ENCODE assay signal across 19 mouse cellular contexts in genomic region chr10:71123974-71124373, GRCm38 (mm10). TPM values are rescaled to one million over a fixed set of nuclear protein-coding genes. Genes with fewer than 3 reads are reported as not detected.
DNase-seq lines count a peak whose midpoint lies in the region; ATAC-seq and TF ChIP-seq lines count a peak whose summit lies in the region.
"Had no signal": no experiment of that assay in that cellular context is flagged by ENCODE, and none has a peak within 500 bp of the region (broad histone marks: within the 10 kb centered on the region; RNA-seq: fewer than 3 reads in every experiment).

No protein-coding gene starts in this region.

- H3K27me3 ChIP-seq in intestine, postnatal 0 days (replicated peaks; ENCODE audit: control insufficient read depth, insufficient read depth, low read length) = no peaks in the 10 kb centered on the region
- no peaks in the 10 kb centered on the region for H3K27me3 ChIP-seq in intestine, embryonic 16.5 days (replicated peaks; ENCODE audit: control insufficient read depth, insufficient read depth, low read length)
- H3K27me3 ChIP-seq in stomach, postnatal 0 days (ENCODE audit: control insufficient read depth, insufficient read depth, low read length) = no peaks in the 10 kb centered on the region
- H3K27me3 ChIP-seq: forebrain, embryonic 13.5 days; heart, embryonic 15.5 days; limb, embryonic 15.5 days; midbrain, embryonic 15.5 days had no signal

- H3K9ac ChIP-seq in intestine, postnatal 0 days (ENCODE audit: low read depth, low read length) = no peak overlapping the region
- H3K9ac ChIP-seq in intestine, embryonic 16.5 days (ENCODE audit: low read depth, low read length) = no peak overlapping the region
- H3K9ac ChIP-seq in stomach, postnatal 0 days (ENCODE audit: low read length) = no peak overlapping the region
- H3K9ac ChIP-seq: forebrain, embryonic 13.5 days; heart, embryonic 15.5 days; hindbrain, embryonic 14.5 days; limb, embryonic 15.5 days; midbrain, embryonic 15.5 days had no signal

- ATAC-seq in intestine, postnatal 0 days = no peak
- no peak for ATAC-seq in intestine, embryonic 16.5 days
- no peak for ATAC-seq in stomach, postnatal 0 days (ENCODE audit: low FRiP score, low TSS enrichment)
- ATAC-seq: forebrain, embryonic 13.5 days; midbrain, embryonic 15.5 days had no signal

- no peak overlapping the region for H3K27ac ChIP-seq in intestine, postnatal 0 days (ENCODE audit: low read depth, low read length)
- H3K27ac ChIP-seq in intestine, embryonic 16.5 days (ENCODE audit: low read length) = no peak overlapping the region
- no peak overlapping the region for H3K27ac ChIP-seq in left cerebral cortex, adult 2 months
- H3K27ac ChIP-seq in stomach, postnatal 0 days (replicated peaks) = no peak overlapping the region
- H3K27ac ChIP-seq: forebrain, embryonic 13.5 days; hindbrain, embryonic 14.5 days; limb, embryonic 15.5 days; midbrain, embryonic 15.5 days had no signal

- DNase-seq in left cerebral cortex, adult 2 months (ENCODE audit: extremely low spot score in 1 of 2, low spot score in 2 of 2) = no peak
- no peak for DNase-seq in left cerebral cortex, adult 11 months (ENCODE audit: low spot score)
- peak; percentile 37 for DNase-seq in testis, postnatal 10 days (ENCODE audit: low spot score)
- DNase-seq in testis, postnatal 14 days (ENCODE audit: low spot score) = no peak
- no peak for DNase-seq in stomach, postnatal 0 days (ENCODE audit: low spot score)
- no peak for DNase-seq in neural tube, embryonic 10.5 days (ENCODE audit: extremely low spot score, low spot score)
- DNase-seq: cerebellum, adult 9-10 months; left cerebral cortex, postnatal 4 days; lung, adult 18-20 months; lung, postnatal 4 days had no signal

- H3K4me2 ChIP-seq in intestine, postnatal 0 days (replicated peaks; ENCODE audit: low read depth) = no peak overlapping the region
- H3K4me2 ChIP-seq in intestine, embryonic 16.5 days (ENCODE audit: low read depth, low read length) = no peak overlapping the region
- H3K4me2 ChIP-seq in stomach, postnatal 0 days (replicated peaks; ENCODE audit: low read depth) = no peak overlapping the region
- H3K4me2 ChIP-seq: forebrain, embryonic 13.5 days; heart, embryonic 15.5 days; hindbrain, embryonic 14.5 days; limb, embryonic 15.5 days; midbrain, embryonic 15.5 days had no signal

- no peak for TF ChIP-seq EP300 in stomach, postnatal 0 days (optimal IDR thresholded peaks at IDR 0.05)

- no peaks in the 10 kb centered on the region for H3K9me3 ChIP-seq in intestine, postnatal 0 days (ENCODE audit: control insufficient read depth)
- no peaks in the 10 kb centered on the region for H3K9me3 ChIP-seq in intestine, embryonic 16.5 days (ENCODE audit: control insufficient read depth, low read length)
- no peaks in the 10 kb centered on the region for H3K9me3 ChIP-seq in stomach, postnatal 0 days (ENCODE audit: control insufficient read depth, low read length)
- H3K9me3 ChIP-seq: forebrain, embryonic 13.5 days; heart, embryonic 15.5 days; limb, embryonic 15.5 days; midbrain, embryonic 15.5 days had no signal

- no peaks in the 10 kb centered on the region for H3K36me3 ChIP-seq in intestine, postnatal 0 days (ENCODE audit: control insufficient read depth, insufficient read depth)
- no peaks in the 10 kb centered on the region for H3K36me3 ChIP-seq in intestine, embryonic 16.5 days (ENCODE audit: control insufficient read depth, insufficient read depth, low read length)
- H3K36me3 ChIP-seq in stomach, postnatal 0 days (ENCODE audit: control insufficient read depth, insufficient read depth, low read length) = no peaks in the 10 kb centered on the region
- H3K36me3 ChIP-seq: heart, embryonic 15.5 days; limb, embryonic 15.5 days; midbrain, embryonic 15.5 days had no signal

- no peak overlapping the region for H3K4me3 ChIP-seq in intestine, postnatal 0 days (ENCODE audit: low read depth, low read length)
- H3K4me3 ChIP-seq in intestine, embryonic 16.5 days (ENCODE audit: low read length) = no peak overlapping the region
- no peak overlapping the region for H3K4me3 ChIP-seq in left cerebral cortex, adult 2 months
- no peak overlapping the region for H3K4me3 ChIP-seq in stomach, postnatal 0 days (ENCODE audit: low read depth, low read length)
- H3K4me3 ChIP-seq: forebrain, embryonic 13.5 days; heart, embryonic 15.5 days; limb, embryonic 15.5 days; midbrain, embryonic 15.5 days; myocyte had no signal

- peak; percentile 31 for TF ChIP-seq CTCF in intestine, postnatal 0 days (IDR thresholded peaks at IDR 0.05; ENCODE audit: low read depth)
- peak; percentile 13 for TF ChIP-seq CTCF in left cerebral cortex, adult 2 months (IDR thresholded peaks at IDR 0.05)
- peak; percentile 52 for TF ChIP-seq CTCF in stomach, postnatal 0 days (IDR thresholded peaks at IDR 0.05; ENCODE audit: low read depth)

- 49% methylated on average over 3 of the region's 3 CpGs for WGBS in intestine, postnatal 0 days
- whole genome bisulfite sequencing in intestine, embryonic 16.5 days = 50% methylated on average over 3 of the region's 3 CpGs
- 48% methylated on average over 3 of the region's 3 CpGs for WGBS in stomach, postnatal 0 days

- intact Hi-C loops in left cerebral cortex, adult 2 months (cut with DNase I) = no loop called here

- H3K4me1 ChIP-seq in intestine, postnatal 0 days (replicated peaks; ENCODE audit: control insufficient read depth, insufficient read depth, low read length) = no peaks in the 10 kb centered on the region
- peaks cover 23% of the 10 kb centered on the region for H3K4me1 ChIP-seq in intestine, embryonic 16.5 days (ENCODE audit: control insufficient read depth, insufficient read depth, low read length)
- peaks cover 5% of the 10 kb centered on the region for H3K4me1 ChIP-seq in stomach, postnatal 0 days (replicated peaks; ENCODE audit: control insufficient read depth, insufficient read depth)
- H3K4me1 ChIP-seq: forebrain, embryonic 13.5 days; midbrain, embryonic 15.5 days had no signal

RNA-seq across cellular contexts. Expression of gene Bicc1, which starts 35.5 kb away (rescaled TPM):
- polyA plus RNA-seq in intestine, postnatal 0 days (2015; fragmentation: Nextera tagmentation; extraction: Ambion mirVana) = 6.4 and 6.5 TPM in 2 replicates
- polyA plus RNA-seq in intestine, embryonic 16.5 days (2015; fragmentation: Nextera tagmentation; extraction: Ambion mirVana) = 11.8 and 12.6 TPM in 2 replicates
- total RNA-seq in left cerebral cortex, adult 2 months (2021) = 1 to 10 TPM; 5.1 to 6.7 TPM
- polyA plus RNA-seq in stomach, postnatal 0 days (2015; fragmentation: Nextera tagmentation; extraction: Ambion mirVana) = 9.6 and 9.8 TPM in 2 replicates
- total RNA-seq: megakaryocyte-erythroid progenitor cell, adult 5-6 weeks had no signal
